Mouse (Mus musculus) spleen, adult 2 months (tissue): ENCODE measurements around the gene L3mbtl4. TPM values are rescaled to one million over a fixed set of nuclear protein-coding genes. Genes with fewer than 3 reads are reported as not detected.

ENCODE experiments used
- DNase-seq, 2 experiments: peaks; one replicate each; pipeline versions ENCODE4 v3.0.0 to v3.0.0-alpha.2; 2012 to 2021; ENCODE audit warnings: low spot score in 2 of 2, low read depth in 1 of 2
- H3K27ac ChIP-seq: fragments of 200-500 bp; 2 replicates; pipeline ENCODE4 v1.5.1; 2012; ENCODE audit warnings: low read length, inconsistent platforms; ENCODE audit not compliant: insufficient read depth
- H3K27me3 ChIP-seq: fragments of 200-500 bp; 2 replicates; pipeline ENCODE4 v1.6.1; 2012; ENCODE audit warnings: mild to moderate bottlenecking, moderate library complexity, low read length, inconsistent platforms; ENCODE audit not compliant: control insufficient read depth, insufficient read depth
- H3K36me3 ChIP-seq: fragments of 200-500 bp; 2 replicates; pipeline ENCODE4 v1.6.1; 2012; ENCODE audit warnings: mild to moderate bottlenecking, low read length, inconsistent platforms; ENCODE audit not compliant: control insufficient read depth, insufficient read depth
- H3K4me1 ChIP-seq: fragments of 200-500 bp; 2 replicates; pipeline ENCODE4 v1.6.1; 2011; ENCODE audit warnings: inconsistent platforms; ENCODE audit not compliant: control insufficient read depth, insufficient read depth, insufficient read length
- H3K4me3 ChIP-seq: fragments of 200-500 bp; 2 replicates; pipeline ENCODE4 v1.5.1; 2011; ENCODE audit warnings: mild to moderate bottlenecking, inconsistent platforms; ENCODE audit not compliant: insufficient read depth, insufficient read length; ENCODE audit errors: extremely low read depth
- CTCF ChIP-seq: fragments of 200-500 bp; IDR thresholded peaks from 2 replicates; pipeline ENCODE4 v1.5.1; 2011; ENCODE audit warnings: mild to moderate bottlenecking, inconsistent platforms; ENCODE audit not compliant: insufficient read depth, insufficient read length, insufficient replicate concordance; ENCODE audit errors: extremely low read depth
- POLR2A ChIP-seq: fragments of 200-500 bp; IDR thresholded peaks from 2 replicates; pipeline ENCODE4 v1.6.1; 2011; ENCODE audit warnings: low read depth, low read length, inconsistent platforms
- WGBS: fragments of 180-500 bp; shearing (Covaris S2); methylation state at CpG from one replicate; pipeline ENCODE4 v1.1.7; 2018; 5-methylcytosine and 5-hydroxymethylcytosine counted together
- polyA plus RNA-seq: library from polyadenylated mRNA; depleted of rRNA; stranded (reverse); fragments of >200 nt; gene quantifications from 2 replicates; pipeline ENCODE4 v1.2.3, GENCODE M21; 2012

The L3mbtl4 gene
- polyA plus RNA-seq, 1 experiment = not detected

- H3K4me3 ChIP-seq = no peak overlapping the region
- no peak overlapping the region for H3K27ac ChIP-seq
- H3K27me3 ChIP-seq = no peaks in the 10 kb centered on the region
- TF ChIP-seq POLR2A = no peak
- TF ChIP-seq CTCF = no peak
- H3K4me1 ChIP-seq = no peaks in the 10 kb centered on the region
- DNase-seq = no peak
- H3K36me3 ChIP-seq = no peaks in the 10 kb centered on the region
- 89% methylated on average over 8 of the region's 8 CpGs for whole genome bisulfite sequencing
Measured at GRCm38 (mm10) chr17:68631396-68631795, 357.8 kb downstream of the L3mbtl4 start.

- no peaks in the 10 kb centered on the region for H3K4me1 ChIP-seq
- no peak for DNase-seq
- no peak overlapping the region for H3K4me3 ChIP-seq
- WGBS = 82% methylated on average over 6 of the region's 6 CpGs
- H3K36me3 ChIP-seq = no peaks in the 10 kb centered on the region
- TF ChIP-seq CTCF (no peak), POLR2A (no peak)
- no peak overlapping the region for H3K27ac ChIP-seq
- no peaks in the 10 kb centered on the region for H3K27me3 ChIP-seq
Measured at GRCm38 (mm10) chr17:68640187-68640586, 366.6 kb downstream of the L3mbtl4 start.

GRCm38 (mm10) chr17:68642521-68643088 is 369.0 kb downstream of the L3mbtl4 start:
- H3K4me1 ChIP-seq = no peaks in the 10 kb centered on the region
- H3K4me3 ChIP-seq = no peak overlapping the region
- TF ChIP-seq POLR2A (no peak), CTCF (no peak)
- H3K27me3 ChIP-seq = no peaks in the 10 kb centered on the region
- no peaks in the 10 kb centered on the region for H3K36me3 ChIP-seq
- no peak overlapping the region for H3K27ac ChIP-seq
- DNase-seq = no peak
- WGBS = 53% methylated on average over 5 of the region's 5 CpGs

DNA sequence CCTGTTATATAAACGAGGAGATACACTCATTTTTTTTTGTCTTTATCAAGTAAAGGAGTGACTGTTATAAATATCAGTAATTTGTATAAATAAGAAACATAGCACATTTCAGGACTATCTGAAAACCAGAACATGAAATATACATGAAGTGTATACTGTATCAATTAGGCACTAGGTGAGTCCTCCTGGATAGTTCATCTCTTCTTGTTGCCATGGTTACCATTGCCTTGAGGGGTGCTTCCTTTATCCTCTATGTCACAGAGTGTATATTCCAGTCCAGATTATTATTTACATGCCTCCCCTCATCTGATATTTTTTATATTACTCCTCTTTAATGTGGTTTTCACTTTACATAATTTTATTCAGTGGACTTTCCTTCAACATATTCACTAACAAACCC is 392.9 kb downstream of the L3mbtl4 start:
- Histone ChIP-seq H3K36me3 (no peaks in the 10 kb centered on the region), H3K27ac (no peak overlapping the region), H3K4me1 (no peaks in the 10 kb centered on the region), H3K27me3 (no peaks in the 10 kb centered on the region), H3K4me3 (no peak overlapping the region)
- TF ChIP-seq CTCF (no peak), POLR2A (no peak)
- no peak for DNase-seq
- 69% methylated on average over 1 of the region's 1 CpGs for WGBS

- 74% methylated on average over 7 of the region's 7 CpGs for WGBS
- Histone ChIP-seq H3K27me3 (no peaks in the 10 kb centered on the region), H3K27ac (no peak overlapping the region), H3K4me3 (no peak overlapping the region), H3K4me1 (no peaks in the 10 kb centered on the region), H3K36me3 (no peaks in the 10 kb centered on the region)
- DNase-seq = no peak
- TF ChIP-seq CTCF = no peak
- no peak for TF ChIP-seq POLR2A
Measured at GRCm38 (mm10) chr17:68672088-68672504, 398.5 kb downstream of the L3mbtl4 start.

GRCm38 (mm10) chr17:68710701-68711100 is 437.1 kb downstream of the L3mbtl4 start:
- WGBS = 72% methylated on average over 5 of the region's 5 CpGs
- H3K36me3 ChIP-seq = no peaks in the 10 kb centered on the region
- no peak overlapping the region for H3K27ac ChIP-seq
- no peaks in the 10 kb centered on the region for H3K4me1 ChIP-seq
- TF ChIP-seq CTCF = no peak
- TF ChIP-seq POLR2A = no peak
- no peak for DNase-seq
- H3K27me3 ChIP-seq = no peaks in the 10 kb centered on the region
- no peak overlapping the region for H3K4me3 ChIP-seq

DNA sequence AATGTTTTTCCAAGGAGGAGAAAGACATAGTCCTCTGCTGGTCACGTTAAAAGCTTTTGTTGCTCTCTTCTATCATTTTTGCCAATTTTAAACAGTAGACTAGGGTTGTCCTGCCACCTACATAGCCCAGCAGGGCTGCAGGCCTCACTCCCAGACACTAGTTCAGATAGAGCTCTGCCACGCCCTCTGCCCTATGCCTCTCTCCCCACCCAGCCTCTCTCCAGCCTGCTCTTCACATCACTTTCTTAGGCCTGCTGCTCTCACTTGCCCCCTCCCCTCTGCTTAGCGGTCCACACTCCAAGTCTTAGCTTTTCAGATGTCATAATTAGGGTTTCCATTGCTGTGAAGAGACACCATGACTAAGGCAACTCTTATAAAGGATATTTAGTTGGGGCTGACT is 437.8 kb downstream of the L3mbtl4 start:
- 75% methylated on average over 3 of the region's 3 CpGs for WGBS
- H3K4me1 ChIP-seq = no peaks in the 10 kb centered on the region
- H3K36me3 ChIP-seq = no peaks in the 10 kb centered on the region
- no peaks in the 10 kb centered on the region for H3K27me3 ChIP-seq
- no peak overlapping the region for H3K4me3 ChIP-seq
- DNase-seq = no peak
- no peak for TF ChIP-seq POLR2A
- TF ChIP-seq CTCF = no peak
- no peak overlapping the region for H3K27ac ChIP-seq

GRCm38 (mm10) chr17:68748296-68748695 is 474.7 kb downstream of the L3mbtl4 start:
- Histone ChIP-seq H3K4me1 (no peaks in the 10 kb centered on the region), H3K27me3 (no peaks in the 10 kb centered on the region), H3K27ac (no peak overlapping the region), H3K4me3 (no peak overlapping the region), H3K36me3 (no peaks in the 10 kb centered on the region)
- TF ChIP-seq CTCF (no peak), POLR2A (no peak)
- 38% methylated on average over 1 of the region's 1 CpGs for WGBS
- no peak for DNase-seq
